Mouse (Mus musculus) urinary bladder, postnatal 10 days (tissue): Measurements from ENCODE around the gene Pxmp4.

Experiments used
- DNase-seq: peaks from one replicate; pipeline ENCODE4 v3.0.0; 2022; ENCODE audit warnings: low spot score

The Pxmp4 gene

GRCm38 (mm10) chr2:154546711-154547110 lies 56.8 kb downstream of the Pxmp4 start, which contains the start of gene 1700003F12Rik:
Gene 1700003F12Rik, plus strand, starts transcription at chr2:154547085.
- DNase-seq: no peak

GRCm38 (mm10) chr2:154543567-154544347 lies 59.8 kb downstream of the Pxmp4 start:
- no peak for DNase-seq

- DNase-seq: no peak
Measured at GRCm38 (mm10) chr2:154541630-154542029, 61.9 kb downstream of the Pxmp4 start.

- no peak for DNase-seq
Measured at GRCm38 (mm10) chr2:154539720-154540119, 63.8 kb downstream of the Pxmp4 start.

- no peak for DNase-seq
Measured at GRCm38 (mm10) chr2:154538710-154539109, 64.8 kb downstream of the Pxmp4 start.

GRCm38 (mm10) chr2:154538310-154538709 lies 65.2 kb downstream of the Pxmp4 start:
- no peak for DNase-seq
